Mouse (Mus musculus) small intestine, adult 2 months (tissue): ENCODE data around the gene Vamp4.

Experiments used
- CTCF ChIP-seq: fragments of 200-500 bp; IDR thresholded peaks from 2 replicates; pipeline ENCODE4 v1.5.1; 2012; ENCODE audit warnings: low read depth, mild to moderate bottlenecking, control low read depth, inconsistent platforms, low read length, moderate library complexity, mixed read lengths; ENCODE audit not compliant: insufficient replicate concordance, insufficient read length; ENCODE audit errors: extremely low read depth
- POLR2A ChIP-seq: fragments of 200-500 bp; IDR thresholded peaks from 2 replicates; pipeline ENCODE4 v1.6.1; 2012; ENCODE audit warnings: low read depth, mild to moderate bottlenecking, control low read depth, inconsistent platforms, low read length, moderate library complexity

DNA sequence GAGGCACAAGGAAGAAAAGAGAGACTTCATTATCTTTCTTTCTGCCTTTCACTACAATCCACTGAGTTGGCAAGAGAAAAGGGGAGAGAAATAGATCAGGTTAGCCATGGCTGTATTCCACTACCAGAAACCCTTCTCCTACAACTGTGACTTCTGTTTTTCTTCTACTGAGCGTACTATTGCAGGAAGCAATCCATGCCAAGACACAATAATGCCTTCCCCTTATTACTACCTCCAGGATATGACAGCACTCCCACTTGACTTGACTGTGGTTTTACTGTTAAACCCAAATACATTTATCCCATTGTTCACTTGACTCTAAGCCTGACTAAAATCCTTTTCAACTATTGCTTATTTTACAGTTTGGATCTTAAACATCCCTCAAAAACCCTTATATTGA, 7.1 kb upstream of the Vamp4 start:
- no peak for TF ChIP-seq POLR2A
- no peak for TF ChIP-seq CTCF
